Mouse (Mus musculus): ENCODE measurements around the gene Mta1. TPM values are rescaled to one million over a fixed set of nuclear protein-coding genes. Genes with fewer than 3 reads are reported as not detected.

The Mta1 gene
- 24.2 and 26.4 TPM in 2 replicates for polyA plus RNA-seq (2014; fragmentation: Nextera tagmentation; extraction: Ambion mirVana)

DNA sequence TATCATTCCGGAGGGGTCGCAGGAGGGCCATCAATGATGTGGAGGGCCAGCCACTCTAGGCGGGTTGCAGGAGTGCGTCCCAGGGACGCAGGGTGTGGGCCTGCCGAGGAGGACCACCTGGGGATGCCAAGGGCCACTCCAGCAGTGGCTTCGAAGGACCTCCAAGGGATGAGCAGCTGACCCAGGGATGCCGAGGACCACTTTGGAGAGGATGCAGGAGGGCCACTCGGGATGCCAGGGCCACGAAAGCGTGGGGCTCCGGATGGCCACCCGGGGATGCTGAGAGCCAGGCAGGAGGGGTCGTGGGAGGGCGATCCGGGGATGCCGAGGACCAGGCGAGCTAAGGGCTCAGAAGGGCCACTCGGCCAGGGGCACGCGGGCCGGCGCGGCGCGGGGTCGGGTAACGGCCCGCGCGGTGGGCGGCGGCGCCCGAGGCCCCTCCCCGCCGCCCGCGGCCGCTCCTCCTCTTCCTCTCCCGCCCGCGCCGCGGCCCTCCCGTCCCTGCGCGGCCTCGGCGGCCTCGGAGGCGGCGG is at the start of gene Mta1:
Gene Mta1, plus strand, starts transcription at position 530 of the 533 bp plus-strand sequence.
- no peaks in the 10 kb centered on the region; the same call in 1 of the 2 replicates for H3K36me3 ChIP-seq (ENCODE audit: control insufficient read depth, insufficient read depth, low read length)

DNA sequence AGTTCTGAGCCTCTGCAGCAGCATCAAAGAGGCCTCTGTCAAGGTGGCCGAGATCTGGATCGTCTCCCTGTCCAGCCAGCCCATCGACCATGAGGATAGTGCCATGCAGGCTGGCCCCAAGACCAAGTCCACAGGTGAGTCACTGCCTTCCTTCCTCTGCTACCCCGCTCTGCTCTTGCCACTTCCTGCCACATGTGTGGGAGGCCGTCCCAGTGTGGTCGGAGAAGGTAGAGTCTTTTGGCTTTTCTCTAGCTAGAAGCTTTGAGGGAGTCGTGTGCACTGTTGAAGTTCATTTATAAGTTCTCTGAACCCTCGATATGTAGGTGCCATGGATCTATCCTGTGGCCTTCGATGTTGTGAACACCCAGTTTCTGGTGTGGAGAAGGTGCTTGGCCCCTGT is 48.2 kb upstream of the Mta1 start:
- ATAC-seq (ENCODE audit: insufficient number of reproducible peaks, low FRiP score, low TSS enrichment, low read depth) (no peak), DNase-seq (ENCODE audit: low spot score) (no peak)
- WGBS = 91% methylated on average over 9 of the region's 9 CpGs
- Histone ChIP-seq H3K4me1 (ENCODE audit: control insufficient read depth, insufficient read depth, low read length) (peaks cover 12% of the 10 kb centered on the region), H3K4me3 (ENCODE audit: low read depth, low read length) (no peak overlapping the region), H3K36me3 (ENCODE audit: control insufficient read depth, insufficient read depth, low read length) (peaks cover 10% of the 10 kb centered on the region), H3K27me3 (ENCODE audit: control insufficient read depth, insufficient read depth, low read length) (no peaks in the 10 kb centered on the region), H3K4me2 (ENCODE audit: low read depth, severe bottlenecking) (no peak overlapping the region), H3K9me3 (ENCODE audit: control insufficient read depth, low read length) (no peaks in the 10 kb centered on the region), H3K9ac (ENCODE audit: low read length) (no peak overlapping the region), H3K27ac (replicated peaks; ENCODE audit: low read depth, low read length) (no peak overlapping the region)

More for the DNA sequence above, at the start of gene Mta1:
- peaks cover 21% of the 10 kb centered on the region for H3K4me1 ChIP-seq (ENCODE audit: control insufficient read depth, insufficient read depth, low read length)
- ATAC-seq (ENCODE audit: insufficient number of reproducible peaks, low FRiP score, low TSS enrichment, low read depth) (peak; percentile 57), DNase-seq (ENCODE audit: low spot score) (peak; percentile 71)
- H3K27ac ChIP-seq (replicated peaks; ENCODE audit: low read depth, low read length) = peak within 1 kb of the TSS; percentile 92
- peak within 1 kb of the TSS; percentile 95 for H3K4me2 ChIP-seq (ENCODE audit: low read depth, severe bottlenecking)
- no peaks in the 10 kb centered on the region for H3K27me3 ChIP-seq (ENCODE audit: control insufficient read depth, insufficient read depth, low read length)
- 1% methylated on average over 39 of the region's 53 CpGs for WGBS
- no peaks in the 10 kb centered on the region for H3K9me3 ChIP-seq (ENCODE audit: control insufficient read depth, low read length)
- peak within 1 kb of the TSS; percentile 91 for H3K4me3 ChIP-seq (ENCODE audit: low read depth, low read length)
- peak within 1 kb of the TSS; percentile 99 for H3K9ac ChIP-seq (ENCODE audit: low read length)

DNA sequence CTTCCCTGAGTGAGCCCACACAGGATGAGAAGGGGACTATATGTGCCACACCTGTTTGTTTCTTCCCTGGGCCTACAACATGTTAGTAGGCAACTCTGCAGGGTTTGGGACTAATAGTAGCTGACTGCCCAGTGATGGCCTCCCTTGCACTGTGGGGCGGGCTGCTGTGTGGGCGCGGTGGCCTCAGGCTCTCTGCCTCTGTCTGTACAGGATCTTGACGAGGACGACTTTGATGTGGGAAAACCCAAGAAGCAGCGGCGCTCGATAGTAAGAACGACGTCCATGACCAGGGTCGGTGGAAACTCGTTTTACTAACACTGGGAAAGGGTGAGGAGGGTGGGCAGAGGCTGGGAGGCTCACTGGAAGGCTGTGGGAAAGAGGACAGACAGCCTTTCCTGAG is 47.4 kb upstream of the Mta1 start:
- 77% methylated on average over 12 of the region's 12 CpGs for WGBS
- H3K9ac ChIP-seq (ENCODE audit: low read length) = no peak overlapping the region
- H3K4me1 ChIP-seq (ENCODE audit: control insufficient read depth, insufficient read depth, low read length) = peaks cover 12% of the 10 kb centered on the region
- no peak overlapping the region for H3K4me2 ChIP-seq (ENCODE audit: low read depth, severe bottlenecking)
- DNase-seq (ENCODE audit: low spot score) (no peak), ATAC-seq (ENCODE audit: insufficient number of reproducible peaks, low FRiP score, low TSS enrichment, low read depth) (no peak)
- H3K27me3 ChIP-seq (ENCODE audit: control insufficient read depth, insufficient read depth, low read length) = no peaks in the 10 kb centered on the region
- no peak overlapping the region for H3K4me3 ChIP-seq (ENCODE audit: low read depth, low read length)
- peaks cover 10% of the 10 kb centered on the region for H3K36me3 ChIP-seq (ENCODE audit: control insufficient read depth, insufficient read depth, low read length)
- no peaks in the 10 kb centered on the region for H3K9me3 ChIP-seq (ENCODE audit: control insufficient read depth, low read length)
- no peak overlapping the region for H3K27ac ChIP-seq (replicated peaks; ENCODE audit: low read depth, low read length)

DNA sequence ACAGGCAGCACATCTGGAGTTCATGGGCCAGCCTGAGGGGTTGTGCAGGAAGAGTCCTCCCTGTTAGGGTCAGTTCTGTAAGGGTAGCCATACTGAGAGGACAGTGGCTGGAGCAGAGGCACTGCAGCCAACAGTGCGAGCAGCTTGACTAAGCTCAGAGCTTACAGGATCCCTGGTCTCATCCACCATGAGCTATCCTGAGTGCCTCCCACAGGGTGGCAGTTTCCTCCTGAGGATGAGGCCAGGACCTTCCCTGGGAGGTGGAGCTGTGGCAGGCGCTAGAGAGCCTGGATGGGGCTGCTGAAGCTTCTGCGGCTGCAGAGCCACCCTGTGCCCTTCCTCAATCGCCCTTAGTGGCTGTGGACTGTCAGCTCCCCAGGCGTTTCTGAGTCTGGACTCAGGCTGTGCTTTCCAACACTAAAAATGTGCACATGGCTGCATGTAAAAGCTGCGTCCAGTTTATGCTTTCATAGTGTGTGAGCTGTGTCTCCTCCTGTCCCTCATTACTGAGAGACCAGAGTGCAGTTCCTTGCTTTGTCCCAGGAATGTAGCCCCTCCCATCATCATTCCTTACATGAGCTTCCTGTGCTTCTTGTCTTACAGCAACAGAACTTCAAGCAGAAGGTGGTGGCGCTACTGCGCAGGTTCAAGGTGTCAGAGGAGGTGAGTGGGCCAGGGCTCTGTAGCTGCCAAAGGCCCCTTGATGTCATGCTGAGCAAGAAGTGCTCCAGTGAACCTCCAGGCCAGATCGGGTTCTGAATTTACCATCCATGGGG is 46.3 kb upstream of the Mta1 start:
- WGBS = 39% methylated on average over 9 of the region's 9 CpGs
- no peaks in the 10 kb centered on the region for H3K9me3 ChIP-seq (ENCODE audit: control insufficient read depth, low read length)
- H3K4me3 ChIP-seq (ENCODE audit: low read depth, low read length) = no peak overlapping the region
- DNase-seq (ENCODE audit: low spot score) (peak; percentile 37), ATAC-seq (ENCODE audit: insufficient number of reproducible peaks, low FRiP score, low TSS enrichment, low read depth) (peak; percentile 53; the same call in 1 of the 2 replicates)
- H3K27ac ChIP-seq (replicated peaks; ENCODE audit: low read depth, low read length) = peak overlapping the region; percentile 56
- H3K4me1 ChIP-seq (ENCODE audit: control insufficient read depth, insufficient read depth, low read length) = peaks cover 12% of the 10 kb centered on the region
- H3K27me3 ChIP-seq (ENCODE audit: control insufficient read depth, insufficient read depth, low read length) = no peaks in the 10 kb centered on the region
- H3K4me2 ChIP-seq (ENCODE audit: low read depth, severe bottlenecking) = no peak overlapping the region
- peaks cover 10% of the 10 kb centered on the region for H3K36me3 ChIP-seq (ENCODE audit: control insufficient read depth, insufficient read depth, low read length)
- peak overlapping the region; percentile 37; the same call in 1 of the 2 replicates for H3K9ac ChIP-seq (ENCODE audit: low read length)

DNA sequence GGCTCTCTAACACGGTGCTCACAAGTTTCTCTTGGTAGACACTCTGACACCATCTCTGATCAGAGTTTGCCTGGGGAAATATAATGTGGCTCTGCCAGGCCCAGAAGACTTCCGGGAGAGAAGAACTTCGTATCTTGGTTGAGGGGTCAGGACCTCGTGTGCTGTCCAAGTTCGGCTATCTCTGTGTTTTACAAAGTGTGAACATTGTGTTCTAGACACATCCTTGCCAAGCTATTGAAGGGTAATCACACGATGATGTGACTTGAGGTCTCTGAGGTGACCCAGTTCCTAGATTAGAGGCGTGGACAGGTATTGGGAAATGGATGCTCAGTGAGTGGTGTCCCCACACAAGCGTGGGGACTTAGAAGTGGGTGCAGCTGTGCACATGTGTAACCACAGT is 42.0 kb upstream of the Mta1 start:
- no peak overlapping the region for H3K4me2 ChIP-seq (ENCODE audit: low read depth, severe bottlenecking)
- no peak overlapping the region for H3K27ac ChIP-seq (replicated peaks; ENCODE audit: low read depth, low read length)
- 89% methylated on average over 8 of the region's 8 CpGs for WGBS
- H3K27me3 ChIP-seq (ENCODE audit: control insufficient read depth, insufficient read depth, low read length) = no peaks in the 10 kb centered on the region
- ATAC-seq (ENCODE audit: insufficient number of reproducible peaks, low FRiP score, low TSS enrichment, low read depth) (no peak), DNase-seq (ENCODE audit: low spot score) (no peak)
- H3K9me3 ChIP-seq (ENCODE audit: control insufficient read depth, low read length) = no peaks in the 10 kb centered on the region
- peaks cover 12% of the 10 kb centered on the region for H3K4me1 ChIP-seq (ENCODE audit: control insufficient read depth, insufficient read depth, low read length)
- peaks cover 9% of the 10 kb centered on the region; the same call in 1 of the 2 replicates for H3K36me3 ChIP-seq (ENCODE audit: control insufficient read depth, insufficient read depth, low read length)
- H3K4me3 ChIP-seq (ENCODE audit: low read depth, low read length) = no peak overlapping the region
- no peak overlapping the region for H3K9ac ChIP-seq (ENCODE audit: low read length)

DNA sequence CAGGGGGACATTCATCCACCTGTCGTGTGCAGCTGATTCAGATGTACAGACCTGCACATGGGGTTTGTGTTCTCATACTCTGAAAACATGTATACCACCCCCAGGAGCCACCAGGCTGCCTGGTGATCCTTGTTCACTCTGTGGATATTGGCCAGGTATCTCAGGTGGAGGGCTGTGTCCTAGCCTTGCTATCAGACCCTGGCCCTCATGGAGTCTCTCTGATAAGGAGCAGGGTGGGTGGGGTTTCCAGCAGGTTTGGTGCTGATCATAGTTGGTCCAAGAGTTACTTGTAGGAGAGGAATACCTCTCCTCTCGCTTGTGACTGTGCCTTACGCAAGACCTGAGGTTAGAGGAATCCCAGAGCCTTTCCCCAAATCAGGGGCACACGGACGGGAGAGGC is 37.9 kb upstream of the Mta1 start:
- peaks cover 6% of the 10 kb centered on the region; the same call in 1 of the 2 replicates for H3K36me3 ChIP-seq (ENCODE audit: control insufficient read depth, insufficient read depth, low read length)
- no peak overlapping the region for H3K9ac ChIP-seq (ENCODE audit: low read length)
- H3K27ac ChIP-seq (replicated peaks; ENCODE audit: low read depth, low read length) = no peak overlapping the region
- WGBS = 92% methylated on average over 5 of the region's 5 CpGs
- no peak overlapping the region for H3K4me2 ChIP-seq (ENCODE audit: low read depth, severe bottlenecking)
- ATAC-seq (ENCODE audit: insufficient number of reproducible peaks, low FRiP score, low TSS enrichment, low read depth) (no peak), DNase-seq (ENCODE audit: low spot score) (no peak)
- H3K9me3 ChIP-seq (ENCODE audit: control insufficient read depth, low read length) = no peaks in the 10 kb centered on the region
- H3K4me3 ChIP-seq (ENCODE audit: low read depth, low read length) = no peak overlapping the region
- H3K4me1 ChIP-seq (ENCODE audit: control insufficient read depth, insufficient read depth, low read length) = no peaks in the 10 kb centered on the region
- no peaks in the 10 kb centered on the region for H3K27me3 ChIP-seq (ENCODE audit: control insufficient read depth, insufficient read depth, low read length)

DNA sequence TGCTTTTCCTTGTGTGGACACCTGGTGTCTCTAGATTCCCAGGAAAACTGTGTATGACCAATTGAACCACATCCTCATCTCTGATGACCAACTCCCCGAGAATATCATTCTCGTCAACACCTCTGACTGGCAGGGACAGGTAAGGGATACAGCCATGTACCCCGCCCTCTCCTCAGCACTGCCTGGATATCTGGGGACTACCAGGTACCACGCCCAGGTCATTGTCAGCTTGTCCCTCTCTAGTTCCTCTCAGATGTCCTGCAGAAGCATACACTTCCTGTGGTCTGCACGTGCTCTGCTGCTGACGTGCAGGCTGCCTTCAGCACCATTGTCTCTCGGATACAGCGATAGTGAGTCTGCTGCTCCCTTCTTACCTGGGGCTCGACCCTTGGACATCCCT is 36.5 kb upstream of the Mta1 start:
- H3K36me3 ChIP-seq (ENCODE audit: control insufficient read depth, insufficient read depth, low read length) = peaks cover 6% of the 10 kb centered on the region; the same call in 1 of the 2 replicates
- WGBS = 88% methylated on average over 9 of the region's 9 CpGs
- ATAC-seq (ENCODE audit: insufficient number of reproducible peaks, low FRiP score, low TSS enrichment, low read depth) = no peak
- H3K9me3 ChIP-seq (ENCODE audit: control insufficient read depth, low read length) = no peaks in the 10 kb centered on the region
- no peaks in the 10 kb centered on the region for H3K27me3 ChIP-seq (ENCODE audit: control insufficient read depth, insufficient read depth, low read length)
- no peak overlapping the region for H3K27ac ChIP-seq (replicated peaks; ENCODE audit: low read depth, low read length)
- no peak for DNase-seq (ENCODE audit: low spot score)
- H3K4me2 ChIP-seq (ENCODE audit: low read depth, severe bottlenecking) = no peak overlapping the region
- no peak overlapping the region for H3K9ac ChIP-seq (ENCODE audit: low read length)
- H3K4me3 ChIP-seq (ENCODE audit: low read depth, low read length) = no peak overlapping the region
- no peaks in the 10 kb centered on the region for H3K4me1 ChIP-seq (ENCODE audit: control insufficient read depth, insufficient read depth, low read length)

DNA sequence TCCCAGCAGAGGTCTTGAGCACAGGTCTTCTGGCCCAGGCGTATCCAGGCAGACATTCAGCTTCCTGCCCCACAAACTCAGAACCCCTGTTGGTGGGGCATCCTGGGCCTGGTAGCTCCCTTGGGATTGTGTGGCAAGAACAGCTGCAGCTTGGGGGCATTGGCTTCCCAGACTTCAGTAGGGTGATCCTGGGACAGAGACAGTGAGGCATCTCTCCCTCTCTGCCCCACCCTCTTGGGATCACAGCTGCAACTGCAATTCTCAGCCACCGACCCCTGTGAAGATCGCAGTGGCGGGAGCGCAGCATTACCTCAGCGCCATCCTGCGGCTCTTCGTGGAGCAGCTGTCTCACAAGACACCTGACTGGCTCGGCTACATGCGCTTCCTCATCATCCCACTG is 35.9 kb upstream of the Mta1 start:
- H3K27ac ChIP-seq (replicated peaks; ENCODE audit: low read depth, low read length) = no peak overlapping the region
- H3K4me3 ChIP-seq (ENCODE audit: low read depth, low read length) = no peak overlapping the region
- no peak overlapping the region for H3K9ac ChIP-seq (ENCODE audit: low read length)
- ATAC-seq (ENCODE audit: insufficient number of reproducible peaks, low FRiP score, low TSS enrichment, low read depth) = no peak
- H3K4me2 ChIP-seq (ENCODE audit: low read depth, severe bottlenecking) = no peak overlapping the region
- no peaks in the 10 kb centered on the region for H3K4me1 ChIP-seq (ENCODE audit: control insufficient read depth, insufficient read depth, low read length)
- 82% methylated on average over 10 of the region's 10 CpGs for WGBS
- H3K36me3 ChIP-seq (ENCODE audit: control insufficient read depth, insufficient read depth, low read length) = peaks cover 6% of the 10 kb centered on the region; the same call in 1 of the 2 replicates
- H3K27me3 ChIP-seq (ENCODE audit: control insufficient read depth, insufficient read depth, low read length) = no peaks in the 10 kb centered on the region
- H3K9me3 ChIP-seq (ENCODE audit: control insufficient read depth, low read length) = no peaks in the 10 kb centered on the region
- DNase-seq (ENCODE audit: low spot score) = no peak

Data from limb, embryonic 11.5 days (tissue).